Mouse (Mus musculus): ENCODE measurements around the gene Rnf19b. TPM values are rescaled to one million over a fixed set of nuclear protein-coding genes. Genes with fewer than 3 reads are reported as not detected.

Rnf19b gene
- polyA plus RNA-seq (2017; shearing (Covaris generic)): 10 to 100 TPM; 59.1 to 61.7 TPM

GRCm38 (mm10) chr4:129058207-129059092, at the start of gene Rnf19b:
Rnf19b (plus strand) TSS chr4:129058271.

GRCm38 (mm10) chr4:129105356-129105755, 47.3 kb downstream of the Rnf19b start, which contains the start of gene Tmem54:
Tmem54 (plus strand) TSS chr4:129105548.

GRCm38 (mm10) chr4:129121569-129122086, 63.6 kb downstream of the Rnf19b start, which contains the start of gene Hpca:
Hpca (minus strand) TSS chr4:129122036.

Other genes with a start within 250 kb of the Rnf19b start
- gene Trim62, start 174.7 kb upstream of the Rnf19b start, polyA plus RNA-seq (2017; shearing (Covaris generic)): 10 to 100 TPM; 13.5 to 14.1 TPM
- 1 to 10 TPM in 1 of 2 experiments, under 1 TPM in 1; 0.53 to 2.3 TPM for gene Azin2, start 95.8 kb upstream of the Rnf19b start, polyA plus RNA-seq (2017; shearing (Covaris generic))
- 100 to 1,000 TPM; 130 to 159 TPM for gene Ak2, start 66.3 kb upstream of the Rnf19b start, polyA plus RNA-seq (2017; shearing (Covaris generic))
- gene Tmem54, start 47.3 kb downstream of the Rnf19b start, polyA plus RNA-seq (2017; shearing (Covaris generic)): not detected
- gene Hpca, start 63.8 kb downstream of the Rnf19b start, polyA plus RNA-seq (2017; shearing (Covaris generic)): under 1 TPM in 1 of 2 experiments, not detected in 1; 0.18 TPM
- gene Fndc5, start 78.7 kb downstream of the Rnf19b start, polyA plus RNA-seq (2017; shearing (Covaris generic)): 1 to 10 TPM in 1 of 2 experiments, under 1 TPM in 1; 0.56 to 1.0 TPM
- gene S100pbp, start 131.5 kb downstream of the Rnf19b start, polyA plus RNA-seq (2017; shearing (Covaris generic)): 10 to 100 TPM; 16.7 to 20.3 TPM
- 10 to 100 TPM; 48.9 to 49.5 TPM for gene Yars, start 131.5 kb downstream of the Rnf19b start, polyA plus RNA-seq (2017; shearing (Covaris generic))
- 1 to 10 TPM in 1 of 2 experiments, under 1 TPM in 1; 0.67 to 1.0 TPM for gene C77080, start 203.1 kb downstream of the Rnf19b start, polyA plus RNA-seq (2017; shearing (Covaris generic))
- under 1 TPM in 1 of 2 experiments, not detected in 1; 0.16 TPM for gene Sync, start 229.3 kb downstream of the Rnf19b start, polyA plus RNA-seq (2017; shearing (Covaris generic))

All from inflammation-experienced regulatory T-cells (primary cell).